Mouse (Mus musculus) c-Kit-positive CD71-positive TER-119-negative erythroid progenitor cells, embryonic 14.5 days (primary cell): ENCODE data around the gene Rassf3.

Source experiments
- DNase-seq: peaks from one replicate; pipeline ENCODE4 v3.0.0-alpha.2; 2013; ENCODE audit warnings: low read depth

Rassf3 gene

GRCm38 (mm10) chr10:121403104-121403503, 73.0 kb downstream of the Rassf3 start:
- DNase-seq, result no peak

GRCm38 (mm10) chr10:121401005-121401404, 75.1 kb downstream of the Rassf3 start:
- no peak for DNase-seq

- DNase-seq, result no peak
Measured at GRCm38 (mm10) chr10:121398599-121398998, 77.5 kb downstream of the Rassf3 start.

- DNase-seq, result no peak
Measured at GRCm38 (mm10) chr10:121395542-121396176, 80.5 kb downstream of the Rassf3 start.

GRCm38 (mm10) chr10:121394789-121395325, 81.3 kb downstream of the Rassf3 start:
- DNase-seq, result no peak

GRCm38 (mm10) chr10:121394270-121394669, 81.9 kb downstream of the Rassf3 start:
- DNase-seq, result no peak

- no peak for DNase-seq
Measured at GRCm38 (mm10) chr10:121391901-121392300, 84.2 kb downstream of the Rassf3 start.

- DNase-seq, result no peak
Measured at GRCm38 (mm10) chr10:121390602-121391001, 85.5 kb downstream of the Rassf3 start.

- DNase-seq, result no peak
Measured at GRCm38 (mm10) chr10:121386347-121386746, 89.8 kb downstream of the Rassf3 start.

GRCm38 (mm10) chr10:121385695-121386094, 90.5 kb downstream of the Rassf3 start:
- no peak for DNase-seq

- DNase-seq, result no peak
Measured at GRCm38 (mm10) chr10:121384710-121385109, 91.4 kb downstream of the Rassf3 start.

- no peak for DNase-seq
Measured at GRCm38 (mm10) chr10:121381280-121381679, 94.9 kb downstream of the Rassf3 start.

- no peak for DNase-seq
Measured at GRCm38 (mm10) chr10:121379387-121379786, 96.8 kb downstream of the Rassf3 start.

GRCm38 (mm10) chr10:121376530-121377271, 99.4 kb downstream of the Rassf3 start:
- DNase-seq, result no peak

- no peak for DNase-seq
Measured at GRCm38 (mm10) chr10:121375649-121376493, 100.3 kb downstream of the Rassf3 start.

GRCm38 (mm10) chr10:121374693-121375620, 101.2 kb downstream of the Rassf3 start:
- peak; percentile 57 for DNase-seq

- DNase-seq, result no peak
Measured at GRCm38 (mm10) chr10:121374013-121374412, 102.1 kb downstream of the Rassf3 start.

- DNase-seq, result no peak
Measured at GRCm38 (mm10) chr10:121370777-121371176, 105.4 kb downstream of the Rassf3 start.

GRCm38 (mm10) chr10:121368783-121369465, 107.2 kb downstream of the Rassf3 start:
- DNase-seq, result no peak

GRCm38 (mm10) chr10:121367780-121368179, 108.4 kb downstream of the Rassf3 start:
- no peak for DNase-seq

- no peak for DNase-seq
Measured at GRCm38 (mm10) chr10:121367271-121367670, 108.9 kb downstream of the Rassf3 start.
